Mouse (Mus musculus) spleen, adult 2 months (tissue): ENCODE data around the gene Zc2hc1c.

Source experiments
- CTCF ChIP-seq: fragments of 200-500 bp; IDR thresholded peaks from 2 replicates; pipeline ENCODE4 v1.5.1; 2011; ENCODE audit warnings: mild to moderate bottlenecking, inconsistent platforms; ENCODE audit not compliant: insufficient read depth, insufficient read length, insufficient replicate concordance; ENCODE audit errors: extremely low read depth
- POLR2A ChIP-seq: fragments of 200-500 bp; IDR thresholded peaks from 2 replicates; pipeline ENCODE4 v1.6.1; 2011; ENCODE audit warnings: low read depth, low read length, inconsistent platforms

DNA sequence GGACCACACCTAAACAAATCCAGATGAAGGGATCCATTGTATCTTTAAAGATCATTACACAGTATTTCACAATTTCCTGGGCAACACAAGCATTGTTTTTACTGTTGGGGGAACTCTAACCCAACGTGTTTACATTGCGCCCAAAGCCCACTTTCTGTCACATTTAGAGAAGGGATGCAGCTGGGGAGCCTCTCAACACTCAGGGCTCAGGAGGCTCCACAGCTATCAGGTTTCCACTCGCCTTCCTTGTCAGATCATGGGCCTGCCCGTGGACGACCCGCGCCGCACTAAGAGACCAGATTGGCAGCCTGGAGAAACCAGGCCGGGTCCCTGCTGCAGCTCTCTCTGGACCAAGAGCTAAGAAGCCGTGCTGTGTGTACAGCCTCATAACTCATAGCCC is 14.9 kb upstream of the Zc2hc1c start:
- TF ChIP-seq CTCF (no peak), POLR2A (no peak)
